Mouse (Mus musculus): ENCODE results near the gene Crnkl1. TPM values are rescaled to one million over a fixed set of nuclear protein-coding genes. Genes with fewer than 3 reads are reported as not detected.
A peak's percentile ranks its signal among the peaks of the same experiment; 100 is the strongest.
"Not testable (repeated sequence)": the region's sequence is repeated elsewhere in the genome, so short reads cannot be mapped to it uniquely, and the experiment has no call there.

Gene Crnkl1
- polyA plus RNA-seq, 1 experiment from 2014 or later, result 42.3 TPM

- H3K27me3 ChIP-seq (ENCODE audit: control insufficient read depth, insufficient read depth, low read length), result no peaks in the 10 kb centered on the region
- peak overlapping the region; percentile 74 for H3K9ac ChIP-seq (ENCODE audit: low read depth, low read length)
- peak overlapping the region; percentile 80 for H3K4me3 ChIP-seq (ENCODE audit: low read depth, low read length)
- peak overlapping the region; percentile 43 for H3K27ac ChIP-seq (ENCODE audit: low read depth, low read length)
- H3K36me3 ChIP-seq (ENCODE audit: control insufficient read depth, insufficient read depth, low read length), result no peaks in the 10 kb centered on the region
- H3K4me1 ChIP-seq (replicated peaks; ENCODE audit: control insufficient read depth, insufficient read depth, low read length), result no peaks in the 10 kb centered on the region
- H3K9me3 ChIP-seq (ENCODE audit: control insufficient read depth, low read length), result no peaks in the 10 kb centered on the region
- ATAC-seq (ENCODE audit: low FRiP score), result peak; percentile 97
- peak; percentile 94 for DNase-seq (ENCODE audit: low spot score)
- H3K4me2 ChIP-seq (replicated peaks; ENCODE audit: low read depth, low read length), result peak overlapping the region; percentile 57
- WGBS, result under 1% methylated on average over 62 of the region's 68 CpGs
These were observed 31.5 kb downstream of the Crnkl1 start for GRCm38 (mm10) chr2:145903061-145903901.

GRCm38 (mm10) chr2:145901861-145902260, 33.0 kb downstream of the Crnkl1 start, which contains the start of gene Naa20:
Naa20 (plus strand) TSS chr2:145902099.
- Histone ChIP-seq H3K4me3 (ENCODE audit: low read depth, low read length) (no peak within 1 kb of the TSS; the same call in 1 of the 2 replicates), H3K36me3 (ENCODE audit: control insufficient read depth, insufficient read depth, low read length) (no peaks in the 10 kb centered on the region), H3K4me2 (replicated peaks; ENCODE audit: low read depth, low read length) (no peak within 1 kb of the TSS), H3K27ac (ENCODE audit: low read depth, low read length) (no peak within 1 kb of the TSS), H3K27me3 (ENCODE audit: control insufficient read depth, insufficient read depth, low read length) (no peaks in the 10 kb centered on the region), H3K9ac (ENCODE audit: low read depth, low read length) (no peak within 1 kb of the TSS), H3K4me1 (replicated peaks; ENCODE audit: control insufficient read depth, insufficient read depth, low read length) (no peaks in the 10 kb centered on the region), H3K9me3 (ENCODE audit: control insufficient read depth, low read length) (no peaks in the 10 kb centered on the region)
- ATAC-seq (ENCODE audit: low FRiP score), result no peak
- 90% methylated on average over 6 of the region's 6 CpGs for whole genome bisulfite sequencing
- DNase-seq (ENCODE audit: low spot score), result no peak

GRCm38 (mm10) chr2:145900318-145900717, 34.5 kb downstream of the Crnkl1 start:
- H3K36me3 ChIP-seq (ENCODE audit: control insufficient read depth, insufficient read depth, low read length); DNase-seq (ENCODE audit: low spot score); H3K9ac ChIP-seq (ENCODE audit: low read depth, low read length); H3K9me3 ChIP-seq (ENCODE audit: control insufficient read depth, low read length); H3K4me3 ChIP-seq (ENCODE audit: low read depth, low read length); ATAC-seq (ENCODE audit: low FRiP score); H3K27ac ChIP-seq (ENCODE audit: low read depth, low read length); H3K4me1 ChIP-seq (replicated peaks; ENCODE audit: control insufficient read depth, insufficient read depth, low read length); H3K27me3 ChIP-seq (ENCODE audit: control insufficient read depth, insufficient read depth, low read length); H3K4me2 ChIP-seq (replicated peaks; ENCODE audit: low read depth, low read length): not testable (repeated sequence)
- 82% methylated on average over 6 of the region's 8 CpGs for WGBS

GRCm38 (mm10) chr2:145898106-145898505, 36.7 kb downstream of the Crnkl1 start:
- H3K9me3 ChIP-seq (ENCODE audit: control insufficient read depth, low read length), result no peaks in the 10 kb centered on the region
- H3K4me2 ChIP-seq (replicated peaks; ENCODE audit: low read depth, low read length), result no peak overlapping the region
- H3K4me3 ChIP-seq (ENCODE audit: low read depth, low read length), result no peak overlapping the region
- H3K36me3 ChIP-seq (ENCODE audit: control insufficient read depth, insufficient read depth, low read length), result no peaks in the 10 kb centered on the region
- H3K9ac ChIP-seq (ENCODE audit: low read depth, low read length), result no peak overlapping the region
- no peaks in the 10 kb centered on the region for H3K4me1 ChIP-seq (replicated peaks; ENCODE audit: control insufficient read depth, insufficient read depth, low read length)
- 85% methylated on average over 9 of the region's 9 CpGs for WGBS
- no peak for DNase-seq (ENCODE audit: low spot score)
- no peak for ATAC-seq (ENCODE audit: low FRiP score)
- H3K27me3 ChIP-seq (ENCODE audit: control insufficient read depth, insufficient read depth, low read length), result no peaks in the 10 kb centered on the region
- H3K27ac ChIP-seq (ENCODE audit: low read depth, low read length), result no peak overlapping the region

GRCm38 (mm10) chr2:145893756-145894155, 41.1 kb downstream of the Crnkl1 start:
- Histone ChIP-seq H3K9ac (ENCODE audit: low read depth, low read length) (no peak overlapping the region), H3K36me3 (ENCODE audit: control insufficient read depth, insufficient read depth, low read length) (no peaks in the 10 kb centered on the region), H3K4me2 (replicated peaks; ENCODE audit: low read depth, low read length) (no peak overlapping the region), H3K4me3 (ENCODE audit: low read depth, low read length) (no peak overlapping the region), H3K27ac (ENCODE audit: low read depth, low read length) (no peak overlapping the region), H3K9me3 (ENCODE audit: control insufficient read depth, low read length) (no peaks in the 10 kb centered on the region), H3K27me3 (ENCODE audit: control insufficient read depth, insufficient read depth, low read length) (no peaks in the 10 kb centered on the region), H3K4me1 (replicated peaks; ENCODE audit: control insufficient read depth, insufficient read depth, low read length) (no peaks in the 10 kb centered on the region)
- WGBS, result 100% methylated on average over 6 of the region's 6 CpGs
- ATAC-seq (ENCODE audit: low FRiP score) (no peak), DNase-seq (ENCODE audit: low spot score) (no peak)

- Histone ChIP-seq H3K4me1 (replicated peaks; ENCODE audit: control insufficient read depth, insufficient read depth, low read length) (no peaks in the 10 kb centered on the region), H3K4me2 (replicated peaks; ENCODE audit: low read depth, low read length) (no peak overlapping the region), H3K9me3 (ENCODE audit: control insufficient read depth, low read length) (no peaks in the 10 kb centered on the region), H3K4me3 (ENCODE audit: low read depth, low read length) (no peak overlapping the region), H3K9ac (ENCODE audit: low read depth, low read length) (no peak overlapping the region), H3K36me3 (ENCODE audit: control insufficient read depth, insufficient read depth, low read length) (no peaks in the 10 kb centered on the region), H3K27me3 (ENCODE audit: control insufficient read depth, insufficient read depth, low read length) (no peaks in the 10 kb centered on the region), H3K27ac (ENCODE audit: low read depth, low read length) (no peak overlapping the region)
- 90% methylated on average over 2 of the region's 2 CpGs for WGBS
- DNase-seq (ENCODE audit: low spot score) (no peak), ATAC-seq (ENCODE audit: low FRiP score) (no peak)
These were observed 44.2 kb downstream of the Crnkl1 start for GRCm38 (mm10) chr2:145890571-145890970.

- DNase-seq (ENCODE audit: low spot score), result no peak
- Histone ChIP-seq H3K27ac (ENCODE audit: low read depth, low read length) (no peak overlapping the region), H3K9ac (ENCODE audit: low read depth, low read length) (no peak overlapping the region), H3K27me3 (ENCODE audit: control insufficient read depth, insufficient read depth, low read length) (no peaks in the 10 kb centered on the region), H3K36me3 (ENCODE audit: control insufficient read depth, insufficient read depth, low read length) (no peaks in the 10 kb centered on the region), H3K9me3 (ENCODE audit: control insufficient read depth, low read length) (no peaks in the 10 kb centered on the region), H3K4me2 (replicated peaks; ENCODE audit: low read depth, low read length) (no peak overlapping the region), H3K4me1 (replicated peaks; ENCODE audit: control insufficient read depth, insufficient read depth, low read length) (no peaks in the 10 kb centered on the region), H3K4me3 (ENCODE audit: low read depth, low read length) (no peak overlapping the region)
- ATAC-seq (ENCODE audit: low FRiP score), result no peak
- WGBS, result 68% methylated on average over 6 of the region's 6 CpGs
These were observed 45.9 kb downstream of the Crnkl1 start for GRCm38 (mm10) chr2:145888766-145889480.

GRCm38 (mm10) chr2:145887937-145888765, 46.7 kb downstream of the Crnkl1 start:
- 61% methylated on average over 14 of the region's 14 CpGs for WGBS
- no peak for ATAC-seq (ENCODE audit: low FRiP score)
- Histone ChIP-seq H3K36me3 (ENCODE audit: control insufficient read depth, insufficient read depth, low read length) (no peaks in the 10 kb centered on the region), H3K27ac (ENCODE audit: low read depth, low read length) (no peak overlapping the region), H3K9ac (ENCODE audit: low read depth, low read length) (no peak overlapping the region), H3K27me3 (ENCODE audit: control insufficient read depth, insufficient read depth, low read length) (no peaks in the 10 kb centered on the region), H3K4me3 (ENCODE audit: low read depth, low read length) (no peak overlapping the region), H3K4me2 (replicated peaks; ENCODE audit: low read depth, low read length) (no peak overlapping the region), H3K4me1 (replicated peaks; ENCODE audit: control insufficient read depth, insufficient read depth, low read length) (no peaks in the 10 kb centered on the region), H3K9me3 (ENCODE audit: control insufficient read depth, low read length) (no peaks in the 10 kb centered on the region)
- peak; percentile 42 for DNase-seq (ENCODE audit: low spot score)
